Mouse (Mus musculus) cerebellum, adult 2 months (tissue): Measurements from ENCODE around the gene Mphosph9. TPM values are rescaled to one million over a fixed set of nuclear protein-coding genes. Genes with fewer than 3 reads are reported as not detected.
A peak's percentile ranks its signal among the peaks of the same experiment; 100 is the strongest.

ENCODE experiments used
- DNase-seq, 2 experiments: peaks; one replicate each; pipeline ENCODE4 v3.0.0; 2021
- H3K27ac ChIP-seq: fragments of 200-500 bp; 2 replicates; pipeline ENCODE4 v1.5.1; 2012; ENCODE audit warnings: low read length, control low read depth, inconsistent platforms; ENCODE audit not compliant: insufficient read depth
- H3K27me3 ChIP-seq: fragments of 200-500 bp; 2 replicates; pipeline ENCODE4 v1.6.1; 2012; ENCODE audit warnings: inconsistent platforms, mild to moderate bottlenecking, low read length, moderate library complexity; ENCODE audit not compliant: control insufficient read depth, insufficient read depth
- H3K4me1 ChIP-seq: fragments of 200-500 bp; 2 replicates; pipeline ENCODE4 v1.6.1; 2011; ENCODE audit warnings: low read length; ENCODE audit not compliant: control insufficient read depth, insufficient read depth
- H3K4me3 ChIP-seq: fragments of 200-500 bp; replicated peaks from 2 replicates; pipeline ENCODE3; 2011; ENCODE audit warnings: mild to moderate bottlenecking, low read depth, low read length, control low read depth; ENCODE audit not compliant: insufficient read depth
- CTCF ChIP-seq: fragments of 200-500 bp; IDR thresholded peaks from 2 replicates; pipeline ENCODE4 v1.5.1; 2011; ENCODE audit warnings: low read depth, mild to moderate bottlenecking, control low read depth, low read length, moderate library complexity, borderline replicate concordance; ENCODE audit not compliant: insufficient read depth
- POLR2A ChIP-seq: fragments of 200-500 bp; IDR thresholded peaks from 2 replicates; pipeline ENCODE4 v1.6.1; 2011; ENCODE audit warnings: low read length, control low read depth, borderline replicate concordance; ENCODE audit not compliant: insufficient read depth
- WGBS: fragments of 180-500 bp; shearing (Covaris S2); methylation state at CpG from one replicate; pipeline ENCODE4 v1.1.7; 2018; 5-methylcytosine and 5-hydroxymethylcytosine counted together
- polyA plus RNA-seq: library from polyadenylated mRNA; depleted of rRNA; stranded (reverse); fragments of >200 nt; gene quantifications from 2 replicates; pipeline ENCODE4 v1.2.3, GENCODE M21; 2012

Gene Mphosph9
- polyA plus RNA-seq, 1 experiment = 27.2 TPM

GRCm38 (mm10) chr5:124287616-124288247, 40.0 kb downstream of the Mphosph9 start:
- whole genome bisulfite sequencing = over 99% methylated on average over 6 of the region's 6 CpGs
- no peaks in the 10 kb centered on the region for H3K27me3 ChIP-seq
- no peak overlapping the region for H3K4me3 ChIP-seq
- no peaks in the 10 kb centered on the region for H3K4me1 ChIP-seq
- no peak overlapping the region for H3K27ac ChIP-seq
- DNase-seq = no peak
- TF ChIP-seq POLR2A (no peak), CTCF (no peak)

DNA sequence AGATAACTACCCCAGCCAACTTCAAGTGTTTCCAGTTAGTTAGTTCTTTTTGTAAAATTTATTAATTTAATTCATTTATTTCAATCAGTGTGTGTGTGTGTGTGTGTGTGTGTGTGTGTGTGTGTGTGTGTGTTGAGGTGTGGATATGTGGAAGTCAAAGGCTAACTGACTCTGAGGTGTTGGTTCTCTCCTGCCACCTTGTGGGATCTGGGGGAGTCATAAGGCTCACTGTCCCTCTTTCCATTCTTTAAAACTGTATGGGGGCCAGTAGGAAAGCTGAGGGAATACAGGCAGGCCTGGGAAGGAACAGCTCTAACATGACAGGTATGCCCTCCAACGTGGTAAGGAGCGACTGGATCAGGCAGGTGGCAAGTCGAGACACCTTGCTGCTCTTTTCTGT, 43.4 kb downstream of the Mphosph9 start:
- Histone ChIP-seq H3K27me3 (no peaks in the 10 kb centered on the region), H3K27ac (no peak overlapping the region), H3K4me1 (no peaks in the 10 kb centered on the region), H3K4me3 (no peak overlapping the region)
- WGBS = 75% methylated on average over 3 of the region's 3 CpGs
- TF ChIP-seq CTCF = peak; percentile 41; the same call in 1 of the 2 replicates
- no peak for TF ChIP-seq POLR2A
- peak; percentile 23 for DNase-seq

DNA sequence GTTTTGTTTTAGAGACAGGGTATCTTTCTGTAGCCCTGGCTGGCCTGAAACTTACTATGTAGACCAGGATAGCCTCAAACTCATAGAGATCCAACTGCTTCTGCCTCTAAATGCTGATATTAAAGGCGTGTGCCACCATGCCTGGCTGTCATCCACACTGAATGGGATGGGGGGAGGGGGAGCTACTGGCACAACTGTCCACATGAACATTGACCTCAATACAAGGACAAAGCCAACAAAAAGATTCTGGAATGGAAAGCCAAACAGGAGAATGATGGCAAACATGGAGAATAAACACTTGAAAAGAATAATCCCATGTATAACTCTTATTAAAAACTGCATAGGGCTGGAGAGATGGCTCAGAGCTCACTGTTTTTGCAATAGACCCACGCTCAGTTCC, 44.9 kb downstream of the Mphosph9 start:
- no peaks in the 10 kb centered on the region for H3K4me1 ChIP-seq
- H3K4me3 ChIP-seq = no peak overlapping the region
- DNase-seq = no peak
- 83% methylated on average over 2 of the region's 2 CpGs for WGBS
- H3K27ac ChIP-seq = no peak overlapping the region
- TF ChIP-seq POLR2A = no peak
- no peak for TF ChIP-seq CTCF
- H3K27me3 ChIP-seq = no peaks in the 10 kb centered on the region

DNA sequence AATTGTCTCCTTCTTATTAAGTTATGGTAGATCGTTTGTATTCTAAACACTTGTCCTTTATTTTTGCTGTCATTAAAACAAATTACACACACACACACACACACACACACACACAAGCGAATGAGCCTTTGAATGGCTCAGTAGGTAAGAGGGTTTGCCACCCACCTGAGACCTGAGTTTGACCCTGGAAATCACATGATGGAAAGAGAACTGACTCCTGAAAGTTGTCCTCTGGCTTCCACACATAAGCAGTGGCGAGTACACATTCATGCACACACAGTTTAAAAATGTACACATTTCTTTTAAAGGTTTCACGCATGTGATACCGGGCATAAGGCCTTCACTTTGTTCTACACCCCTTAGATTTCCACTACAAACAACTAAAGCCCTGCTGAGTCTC, 57.5 kb downstream of the Mphosph9 start:
- no peaks in the 10 kb centered on the region for H3K27me3 ChIP-seq
- DNase-seq = no peak
- no peak overlapping the region for H3K27ac ChIP-seq
- H3K4me1 ChIP-seq = no peaks in the 10 kb centered on the region
- no peak overlapping the region for H3K4me3 ChIP-seq
- WGBS = 70% methylated on average over 5 of the region's 5 CpGs
- TF ChIP-seq POLR2A = no peak
- TF ChIP-seq CTCF = no peak

DNA sequence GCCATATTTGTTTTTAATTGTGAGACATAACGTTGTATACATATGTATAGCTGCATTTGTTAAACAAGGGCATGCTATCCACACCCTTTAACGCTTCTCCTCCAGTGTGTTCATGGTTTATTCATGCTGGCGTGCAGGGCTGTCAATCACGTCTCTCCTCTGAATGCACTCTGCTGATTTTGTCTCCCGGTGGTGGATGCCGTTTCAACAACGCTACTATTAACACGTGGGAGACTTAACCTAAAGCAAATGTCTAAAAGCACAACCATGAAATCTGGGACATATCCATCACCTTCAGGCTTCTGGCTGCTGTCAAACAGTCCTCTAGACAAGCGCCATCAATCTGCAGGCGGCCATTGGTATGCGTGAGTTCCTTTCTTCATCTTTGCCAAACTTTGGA, 58.1 kb downstream of the Mphosph9 start:
- TF ChIP-seq CTCF = no peak
- no peak for TF ChIP-seq POLR2A
- DNase-seq = no peak
- Histone ChIP-seq H3K27ac (no peak overlapping the region), H3K4me1 (no peaks in the 10 kb centered on the region), H3K27me3 (no peaks in the 10 kb centered on the region), H3K4me3 (no peak overlapping the region)
- 29% methylated on average over 11 of the region's 11 CpGs for WGBS

GRCm38 (mm10) chr5:124267652-124268051, 60.1 kb downstream of the Mphosph9 start:
- Histone ChIP-seq H3K4me3 (no peak overlapping the region), H3K27ac (no peak overlapping the region), H3K4me1 (no peaks in the 10 kb centered on the region), H3K27me3 (no peaks in the 10 kb centered on the region)
- WGBS = 95% methylated on average over 6 of the region's 6 CpGs
- TF ChIP-seq POLR2A (no peak), CTCF (no peak)
- no peak for DNase-seq

DNA sequence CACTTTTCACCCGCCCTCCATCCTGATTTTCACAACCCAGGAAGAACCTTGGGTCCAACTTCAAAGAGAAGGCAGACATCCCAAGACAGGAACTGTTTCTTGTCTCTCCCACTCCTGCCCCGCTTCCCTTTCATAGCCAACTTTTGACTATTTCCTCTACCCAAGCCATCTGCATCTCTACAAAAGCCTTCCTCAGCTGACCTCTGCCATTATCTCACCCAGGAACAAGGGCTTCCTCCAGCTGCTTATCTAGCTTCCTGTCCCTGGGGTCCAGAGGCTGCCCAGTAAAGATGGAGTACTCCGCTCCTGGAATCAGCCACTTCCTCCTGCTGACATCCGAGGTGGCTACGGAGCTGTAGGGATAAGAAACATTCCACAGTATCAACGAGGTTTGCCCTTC, 61.0 kb downstream of the Mphosph9 start:
- no peaks in the 10 kb centered on the region for H3K4me1 ChIP-seq
- H3K27ac ChIP-seq = no peak overlapping the region
- WGBS = 90% methylated on average over 6 of the region's 6 CpGs
- TF ChIP-seq POLR2A = no peak
- no peak for TF ChIP-seq CTCF
- no peak overlapping the region for H3K4me3 ChIP-seq
- DNase-seq = no peak
- H3K27me3 ChIP-seq = no peaks in the 10 kb centered on the region

GRCm38 (mm10) chr5:124263246-124263645, 64.5 kb downstream of the Mphosph9 start:
- Histone ChIP-seq H3K27me3 (no peaks in the 10 kb centered on the region), H3K4me3 (no peak overlapping the region), H3K27ac (no peak overlapping the region), H3K4me1 (no peaks in the 10 kb centered on the region)
- DNase-seq = no peak
- TF ChIP-seq CTCF (no peak), POLR2A (no peak)
- WGBS = 90% methylated on average over 4 of the region's 4 CpGs
